Mouse (Mus musculus) G1E (cell line): ENCODE measurements around the gene Ptprg.

Source experiments
- CTCF ChIP-seq: IDR thresholded peaks from 2 replicates; pipeline ENCODE4 v1.5.1; 2012; ENCODE audit warnings: low read depth, low read length, inconsistent platforms, mixed read lengths
- GATA1 ChIP-seq: IDR thresholded peaks from 2 replicates; pipeline ENCODE4 v1.6.1; 2012; ENCODE audit warnings: borderline replicate concordance, low read length, inconsistent platforms, mixed read lengths
- GATA2 ChIP-seq: IDR thresholded peaks from 2 replicates; pipeline ENCODE4 v1.6.1; 2012; ENCODE audit warnings: low read depth, low read length, inconsistent platforms, borderline replicate concordance
- POLR2AphosphoS5 ChIP-seq: IDR thresholded peaks from 2 replicates; pipeline ENCODE4 v1.6.1; 2012; ENCODE audit warnings: low read depth, low read length, inconsistent platforms; ENCODE audit not compliant: insufficient replicate concordance
- TAL1 ChIP-seq: conservative IDR thresholded peaks from 2 replicates; pipeline ENCODE4 v1.6.1; 2012; ENCODE audit warnings: low read depth, low read length, inconsistent platforms, mixed read lengths

GRCm38 (mm10) chr14:11609857-11610582 is 56.7 kb downstream of the Ptprg start:
- no peak for TF ChIP-seq CTCF
- no peak for TF ChIP-seq GATA2
- no peak for TF ChIP-seq GATA1
- TF ChIP-seq TAL1: no peak
- no peak for TF ChIP-seq POLR2AphosphoS5
